Mouse (Mus musculus) layer of hippocampus, postnatal 36 days (tissue): ENCODE measurements at regions not wholly inside any gene's neighbourhood (a gene's known extent, or its start where the extent isn't known, plus 50 kb on each side); places are given as distances from the start of the nearest gene placed in this dataset.

Source experiments
- DNase-seq, 2 experiments: peaks; one replicate each; pipeline ENCODE4 v3.0.0; 2022

DNA sequence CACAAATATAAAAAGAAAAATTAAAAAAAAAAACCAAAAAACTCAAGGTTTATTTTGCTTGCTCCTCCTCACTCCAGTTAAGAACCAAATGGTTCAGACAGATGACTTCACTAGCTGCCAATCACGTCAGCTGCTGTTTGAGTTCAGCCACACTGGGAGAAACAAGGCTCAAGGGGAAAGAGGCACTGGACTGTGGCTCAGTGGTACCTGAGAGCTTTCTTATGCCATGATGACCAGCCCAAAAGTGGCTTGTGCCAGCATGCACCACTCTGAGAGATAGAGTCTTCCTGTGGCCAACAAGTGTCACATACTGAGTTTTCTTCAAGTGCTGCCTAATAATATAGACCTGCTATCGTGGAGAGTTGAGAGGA, 198.0 kb upstream of the Tprg start:
- DNase-seq = no peak

DNA sequence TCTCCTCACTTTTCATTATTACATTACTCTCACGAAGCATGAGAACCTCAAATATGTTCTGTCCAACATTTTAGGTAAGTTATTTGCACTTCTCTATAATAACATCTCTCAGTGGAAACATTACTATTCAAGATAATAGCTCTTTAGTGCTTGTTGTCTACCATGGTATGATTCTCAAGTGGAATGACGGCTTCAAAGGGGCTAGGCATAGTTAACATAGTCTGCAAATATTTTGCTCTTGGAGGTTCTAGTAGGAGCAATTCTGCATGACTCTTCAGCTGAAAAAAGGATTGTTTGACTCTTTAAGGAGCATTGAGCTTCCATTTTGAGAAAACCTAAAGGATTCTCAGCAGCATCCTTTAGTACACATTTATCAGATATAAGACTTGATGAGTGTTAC, 182.5 kb upstream of the Tprg start:
- DNase-seq = no peak

DNA sequence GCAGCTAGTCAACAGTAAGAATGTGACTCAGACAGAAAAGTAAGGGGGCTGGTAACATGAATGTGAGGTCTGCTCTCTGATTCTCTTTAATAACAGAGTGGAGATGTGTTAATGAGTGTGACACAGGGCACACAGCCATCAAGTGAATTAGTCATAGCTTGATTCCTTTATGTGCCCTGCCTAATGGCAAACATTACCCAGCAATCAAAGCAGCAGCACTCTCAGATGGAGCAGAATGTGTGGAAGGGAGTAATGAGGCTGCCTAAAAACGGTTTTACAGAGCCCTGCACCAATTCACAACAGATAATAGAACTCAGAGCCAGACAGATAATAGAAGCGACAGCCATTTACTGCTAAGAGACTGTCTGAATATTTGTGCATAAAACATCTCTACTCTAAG, 182.0 kb upstream of the Tprg start:
- no peak for DNase-seq

DNA sequence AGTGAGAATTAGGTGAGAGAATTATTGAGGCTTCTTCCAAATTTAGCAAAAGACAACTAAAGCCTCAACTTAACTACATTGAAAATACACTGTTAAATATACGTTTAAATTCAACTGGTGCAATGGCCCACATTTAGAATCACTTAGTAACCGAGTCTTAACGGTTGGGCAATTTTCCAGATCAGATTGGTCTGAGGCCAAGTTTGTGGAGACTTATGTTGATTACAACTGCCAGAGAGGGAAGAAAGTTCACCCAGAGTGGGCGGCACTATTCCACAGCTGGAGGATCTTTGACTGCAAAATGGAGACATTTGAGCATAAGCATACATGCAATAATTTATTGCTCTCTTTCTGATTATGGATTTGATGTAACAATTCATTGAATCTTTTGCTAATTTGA, 146.5 kb upstream of the Tprg start:
- no peak for DNase-seq

DNA sequence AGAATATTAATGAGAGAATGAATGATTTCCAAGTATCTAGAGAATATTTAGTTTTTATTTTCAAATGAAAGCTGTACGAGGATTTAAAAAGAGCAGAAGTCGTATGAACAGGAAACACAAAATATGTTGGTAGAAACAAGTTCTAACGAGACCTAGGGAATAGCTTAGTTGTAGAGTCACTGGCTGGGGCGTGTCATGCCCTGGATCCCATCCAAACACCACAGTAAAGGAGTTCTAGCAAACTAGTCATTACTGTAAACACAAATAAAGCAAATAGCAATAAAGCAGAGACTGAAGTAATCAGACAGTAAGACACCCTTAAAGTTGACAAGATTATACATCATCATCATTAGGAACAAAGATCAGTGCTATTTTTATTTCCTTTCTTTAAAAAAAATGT, 139.1 kb upstream of the Tprg start:
- no peak for DNase-seq

DNA sequence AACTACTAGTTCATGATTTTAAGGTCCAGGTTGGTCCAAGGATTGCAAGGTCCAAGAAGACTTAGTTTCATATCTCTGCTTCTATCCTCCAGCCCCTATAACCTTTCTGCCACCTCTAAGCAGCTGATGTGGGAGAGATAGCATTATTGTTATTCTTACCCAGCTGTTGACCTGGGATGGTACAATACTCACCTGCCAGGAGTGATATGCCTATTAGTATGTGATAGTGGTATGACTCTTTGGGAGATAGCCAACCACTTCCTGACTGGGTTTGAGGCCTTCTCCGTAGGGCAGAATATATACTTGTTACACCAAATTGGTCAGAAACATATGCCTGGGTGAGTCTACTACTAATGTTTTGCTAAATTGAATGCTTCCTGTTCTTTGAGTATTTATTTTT, 137.4 kb upstream of the Tprg start:
- no peak for DNase-seq

DNA sequence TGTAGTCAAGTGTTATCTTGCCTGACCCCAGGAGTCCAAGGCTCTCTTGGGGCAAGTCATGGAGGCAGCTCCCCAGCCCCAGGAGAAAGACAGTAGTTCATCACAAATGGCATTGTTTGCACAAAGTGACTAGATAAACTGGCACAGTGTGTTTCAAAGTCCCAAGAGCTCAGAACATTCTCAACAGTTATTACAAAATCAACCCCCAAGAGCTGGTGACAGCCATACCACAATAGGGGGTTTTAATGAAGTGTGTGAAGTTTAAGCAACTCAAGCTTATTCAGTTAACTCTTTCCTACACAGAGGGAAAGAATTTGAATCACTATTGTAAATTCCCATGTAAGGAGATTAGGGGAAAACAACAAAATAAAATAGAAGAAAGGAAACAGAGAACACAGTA, 109.7 kb upstream of the Tprg start:
- DNase-seq = no peak

DNA sequence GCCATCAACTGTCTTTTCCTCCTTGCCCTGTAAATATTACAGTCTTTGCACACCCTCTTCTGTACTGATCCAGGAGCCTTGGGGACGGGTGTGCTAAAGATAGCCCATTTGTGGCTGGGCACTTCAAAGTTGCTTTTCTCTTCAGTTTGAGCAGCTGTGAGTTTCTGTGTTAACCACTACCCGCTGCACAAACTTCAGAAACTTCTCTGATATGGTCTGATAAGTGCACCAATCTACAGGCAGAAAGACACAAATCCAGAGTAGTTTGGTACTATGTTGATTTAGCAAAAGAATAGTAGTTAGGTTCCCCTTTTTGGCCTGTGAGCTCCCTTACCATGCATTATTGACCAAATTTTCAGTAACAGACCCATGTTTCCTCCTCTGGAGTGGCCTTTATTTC, 108.6 kb upstream of the Tprg start:
- DNase-seq = no peak

DNA sequence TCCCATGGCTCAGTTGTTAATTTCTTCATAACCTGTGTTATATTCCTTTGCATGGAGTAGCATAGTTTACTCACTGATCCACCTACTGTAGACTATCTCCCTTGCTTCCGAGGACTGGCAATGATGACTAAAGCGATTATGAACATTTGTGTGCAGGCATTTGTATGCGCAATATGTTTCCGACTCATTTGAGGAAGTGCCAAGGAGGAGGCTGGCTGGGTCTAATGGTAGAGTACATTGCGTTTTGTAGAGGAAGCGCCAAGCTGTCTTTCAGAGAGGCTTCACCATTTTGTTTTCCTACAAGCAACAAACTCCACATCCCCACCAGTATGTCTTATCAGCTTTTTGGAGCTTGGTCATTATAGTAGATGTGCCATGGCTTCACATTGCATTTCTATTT, 104.7 kb upstream of the Tprg start:
- peak; percentile 50 to 66 for DNase-seq

DNA sequence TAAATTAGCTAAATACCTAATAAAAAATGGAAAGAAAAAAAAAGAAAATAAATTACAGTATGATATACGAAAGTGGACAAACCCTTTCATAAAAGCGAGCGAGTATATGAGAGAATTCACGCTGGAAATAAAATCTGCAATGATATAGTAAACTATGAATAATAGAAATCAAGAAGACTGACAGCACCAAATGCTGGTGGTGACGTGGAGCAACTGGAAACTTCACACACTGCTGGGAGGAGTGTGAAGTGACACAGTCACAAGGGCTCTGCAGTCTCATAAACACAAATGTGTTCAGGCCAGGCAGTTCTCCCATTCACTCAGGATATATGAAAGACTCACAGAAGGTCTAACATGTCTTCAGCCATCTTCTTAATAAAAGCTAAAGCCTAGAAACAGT, 89.5 kb upstream of the Tprg start:
- no peak for DNase-seq

DNA sequence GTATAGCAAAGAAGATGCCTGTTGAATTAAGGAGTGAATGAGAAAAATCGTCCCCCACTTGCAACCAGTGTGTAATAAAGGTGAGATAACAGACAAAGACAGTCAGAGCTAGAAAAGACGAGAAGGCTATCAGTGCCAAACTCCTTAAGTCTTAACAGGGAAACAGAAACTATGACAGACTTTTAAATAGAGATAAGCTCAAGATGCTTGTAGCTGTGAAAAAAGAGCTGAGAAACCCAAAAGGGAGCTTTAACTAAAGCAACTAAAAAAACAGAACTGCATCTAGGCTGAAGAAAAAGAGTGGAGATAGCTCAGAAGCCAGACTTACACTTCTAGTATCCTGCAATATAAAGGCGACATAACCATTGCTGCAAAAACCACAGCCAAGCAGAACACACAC, 87.8 kb upstream of the Tprg start:
- DNase-seq = no peak

DNA sequence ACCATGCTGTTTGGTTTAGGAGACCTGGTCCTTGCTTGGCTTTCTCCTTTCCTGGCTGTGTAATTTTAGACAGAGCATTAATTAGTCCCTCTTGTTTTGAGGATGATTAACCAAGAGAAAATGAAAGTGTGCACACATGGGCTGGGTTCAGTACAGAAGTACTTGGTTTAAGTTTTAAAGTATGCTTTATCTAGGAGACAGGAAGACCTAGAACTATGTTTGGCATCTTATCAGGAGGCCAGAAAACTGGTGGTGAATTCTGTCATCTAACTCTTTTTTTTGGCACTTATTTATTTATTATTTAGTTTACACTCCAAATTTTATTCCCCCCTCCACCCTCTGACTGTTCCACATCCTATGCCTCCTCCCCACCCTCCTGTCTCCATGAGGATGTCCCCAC, 86.6 kb upstream of the Tprg start:
- DNase-seq = no peak

DNA sequence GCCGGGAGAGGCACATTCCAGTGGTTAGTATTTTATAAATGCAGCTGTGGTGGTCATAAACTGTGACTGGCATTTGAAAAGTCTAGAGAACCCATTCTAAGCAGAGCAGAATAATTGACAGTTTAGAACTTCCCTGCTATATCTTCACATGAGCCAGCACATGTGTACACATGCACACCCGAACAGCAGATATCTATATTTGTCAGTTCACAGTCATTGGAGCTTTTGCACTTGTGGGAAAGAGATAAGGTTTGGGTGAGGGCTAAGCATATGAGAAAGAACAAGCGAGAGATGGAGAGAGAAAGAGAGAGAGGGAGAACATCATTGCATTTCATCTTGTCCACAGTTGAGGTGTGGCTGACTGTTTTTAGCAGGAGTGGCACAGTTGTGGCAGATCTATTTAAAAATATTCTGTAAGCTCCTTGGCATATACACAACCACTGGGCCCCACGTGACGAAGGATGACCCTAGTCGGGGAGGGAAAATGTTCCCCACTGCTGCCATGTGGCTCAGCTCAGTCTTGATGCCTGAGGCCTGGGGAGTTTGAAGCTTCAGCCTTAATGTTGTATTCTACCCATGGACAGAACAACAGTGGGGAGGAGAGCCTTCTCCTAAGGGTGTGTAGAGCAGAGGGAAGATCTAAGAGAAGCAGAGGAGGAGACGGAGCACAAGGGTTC, 85.4 kb upstream of the Tprg start:
- DNase-seq = no peak

DNA sequence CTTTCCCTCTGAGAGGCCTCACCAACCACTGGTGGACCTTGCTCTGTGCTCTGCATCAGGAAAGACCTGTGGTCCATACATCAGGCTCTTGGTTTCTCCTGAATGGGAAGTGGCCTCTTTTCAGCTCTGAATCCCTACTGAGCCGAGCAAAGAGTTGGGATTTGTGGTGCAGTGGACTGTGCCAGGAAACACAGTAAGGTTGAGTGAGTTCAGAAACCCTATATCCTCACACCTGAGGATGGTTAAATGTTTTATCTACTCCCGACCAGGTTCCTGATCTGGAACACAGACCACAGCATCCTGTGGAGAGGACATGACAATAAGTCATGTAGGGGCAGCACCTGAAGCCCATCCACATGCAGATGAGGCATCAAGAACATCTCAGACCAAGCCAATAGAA, 73.4 kb upstream of the Tprg start:
- DNase-seq = no peak

DNA sequence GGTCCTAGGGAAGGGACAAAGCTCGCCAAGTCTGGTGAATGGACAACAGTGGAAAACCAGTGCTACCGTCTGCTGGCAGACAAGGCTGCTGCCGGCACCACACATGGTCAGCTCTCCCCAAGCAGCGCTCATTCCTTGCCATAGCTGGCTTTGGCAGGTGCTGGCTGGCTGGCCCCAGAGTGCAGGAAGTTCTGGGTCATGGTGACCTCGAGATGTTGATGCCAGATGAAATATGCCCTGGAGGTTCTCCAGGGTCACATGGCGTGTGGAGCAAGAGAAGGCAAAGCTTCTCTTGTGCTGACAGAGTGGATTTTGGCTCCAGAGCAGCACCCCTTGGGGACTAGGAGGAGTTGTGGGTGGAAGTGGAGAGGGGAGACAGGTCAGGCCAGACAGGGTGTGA, 66.1 kb upstream of the Tprg start:
- no peak for DNase-seq

DNA sequence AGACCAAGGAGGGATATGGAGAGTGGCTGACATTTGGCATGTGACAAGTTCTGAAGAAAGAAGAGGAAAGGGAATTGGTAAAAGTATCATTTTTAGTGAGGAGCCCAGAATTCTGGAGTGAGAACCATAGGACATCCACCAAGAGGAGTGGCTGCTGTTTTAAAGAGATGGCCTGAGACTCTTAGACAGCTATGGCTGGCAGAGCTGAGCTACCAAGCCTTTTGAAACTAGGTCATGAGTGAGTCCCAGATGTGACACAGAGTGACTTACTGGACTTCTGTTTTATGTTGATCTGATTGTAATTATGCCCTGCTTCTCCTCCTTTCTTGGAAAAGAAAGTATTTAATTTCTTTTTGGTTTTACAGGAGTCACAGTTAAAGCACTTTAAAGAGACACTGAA, 61.8 kb upstream of the Tprg start:
- DNase-seq = no peak
